Mouse (Mus musculus) hindlimb bud, embryonic 11.5 days (tissue): ENCODE results near the gene Slc22a15.

Experiments
- DNase-seq: peaks from one replicate; pipeline ENCODE4 v3.0.0-alpha.2; 2012; ENCODE audit warnings: low read depth, low spot score; ENCODE audit errors: extremely low spot score

Gene Slc22a15

GRCm38 (mm10) chr3:101814790-101815189 is 109.5 kb downstream of the Slc22a15 start:
- no peak for DNase-seq

DNA sequence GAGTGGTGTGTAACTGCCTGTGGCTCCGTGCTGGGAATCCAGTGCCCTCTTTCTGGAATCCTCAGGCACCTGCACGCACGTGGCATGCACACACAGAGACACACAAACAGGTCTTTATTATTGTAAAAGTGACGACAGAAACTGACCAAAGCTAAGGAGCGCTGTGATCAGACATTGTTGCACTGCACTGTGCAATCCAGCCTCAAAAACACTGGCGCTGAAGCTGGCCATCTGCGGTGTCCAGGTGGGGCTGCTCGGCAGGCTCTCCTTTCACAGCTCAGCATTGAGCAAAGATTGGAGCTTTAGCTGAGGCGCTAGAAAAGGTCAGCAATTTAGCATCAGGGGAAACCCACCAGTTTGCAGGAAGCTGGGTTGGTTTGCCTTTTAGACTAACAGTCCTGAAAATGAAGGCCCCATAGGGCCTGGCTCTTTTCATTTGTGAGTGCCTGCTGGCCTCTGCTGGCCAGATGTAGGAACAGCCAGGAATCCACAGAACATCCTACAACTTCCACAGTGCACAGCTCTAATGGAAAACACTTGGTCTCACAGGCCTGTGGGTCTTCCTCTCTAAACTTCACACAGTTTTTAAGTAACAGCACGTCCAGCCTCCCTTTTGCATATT is 111.8 kb downstream of the Slc22a15 start:
- DNase-seq = peak; percentile 67

GRCm38 (mm10) chr3:101811931-101812330 is 112.3 kb downstream of the Slc22a15 start:
- DNase-seq = no peak

GRCm38 (mm10) chr3:101807646-101808045 is 116.6 kb downstream of the Slc22a15 start:
- no peak for DNase-seq

DNA sequence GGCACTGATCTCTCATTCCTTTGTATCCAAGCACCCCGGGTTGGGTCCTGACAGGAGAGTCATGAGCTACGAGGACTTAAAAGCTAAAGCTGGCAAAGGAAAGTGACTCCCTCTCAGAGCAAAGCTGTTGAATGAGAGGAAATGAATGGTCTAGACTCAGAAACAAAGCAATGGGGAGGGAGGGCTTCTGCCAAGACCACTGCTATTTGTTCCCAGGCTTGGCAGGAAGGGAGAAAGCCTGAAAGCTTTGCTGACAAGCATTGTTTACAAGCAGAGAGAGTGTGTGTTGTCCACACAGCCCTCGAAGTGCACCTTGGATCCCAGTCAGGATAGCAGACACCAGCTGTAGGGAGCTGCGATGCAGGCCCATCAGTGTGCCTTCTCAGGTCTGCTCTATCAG is 117.3 kb downstream of the Slc22a15 start:
- DNase-seq = no peak

DNA sequence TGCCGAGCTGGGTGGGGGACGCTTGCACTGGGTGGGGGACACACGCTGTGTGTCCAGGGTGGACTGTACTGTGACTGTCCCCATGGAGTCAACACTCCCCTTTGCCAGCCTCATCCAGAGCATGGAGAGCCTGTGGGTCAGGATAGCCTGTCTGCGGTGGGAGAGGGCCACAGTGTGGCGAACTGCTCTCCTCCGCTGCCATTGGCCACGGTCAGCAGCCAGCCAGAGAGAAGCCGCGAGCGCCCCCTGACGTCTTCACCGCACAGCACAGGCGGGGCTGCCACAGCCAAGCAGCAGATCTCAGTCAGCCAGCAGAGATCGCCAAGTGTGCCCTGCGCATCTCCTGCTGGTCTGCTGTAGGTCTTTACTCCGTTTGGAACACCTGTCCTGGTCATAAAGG is 118.1 kb downstream of the Slc22a15 start:
- DNase-seq = no peak
